In the genomic region with DNA sequence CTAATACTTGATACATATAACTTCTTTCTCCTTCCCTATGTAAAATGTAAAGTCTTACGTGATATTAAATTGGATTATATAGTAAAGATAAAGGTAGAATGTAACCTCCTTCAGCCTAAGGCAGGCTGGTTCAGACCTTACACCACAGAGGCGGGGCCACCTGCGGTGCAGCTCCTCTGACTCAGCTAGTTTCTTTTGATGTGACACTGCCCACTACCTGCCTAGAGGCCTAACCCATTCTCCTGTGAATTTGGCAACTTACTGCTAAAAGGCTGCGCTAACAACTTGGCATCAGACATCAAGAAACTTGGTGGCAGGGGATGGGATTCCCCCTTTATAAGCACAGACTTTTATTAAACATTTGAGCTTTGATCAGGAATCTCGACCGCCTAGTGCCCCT, we compare ENCODE assay signal across 16 mouse cellular contexts.
"Had no signal": no experiment of that assay in that cellular context is flagged by ENCODE, and none has a peak within 500 bp of the region (broad histone marks: within the 10 kb centered on the region; RNA-seq: fewer than 3 reads in every experiment).

No protein-coding gene starts in this region.

- H3K4me3 ChIP-seq: midbrain, embryonic 10.5 days; midbrain, embryonic 12.5 days; myocyte; neural tube, embryonic 13.5 days had no signal

- H3K36me3 ChIP-seq: midbrain, embryonic 10.5 days; midbrain, embryonic 12.5 days; neural tube, embryonic 13.5 days had no signal

- H3K27ac ChIP-seq: midbrain, embryonic 10.5 days; midbrain, embryonic 12.5 days; neural tube, embryonic 13.5 days had no signal

- H3K4me2 ChIP-seq: lung, embryonic 14.5 days; midbrain, embryonic 12.5 days; neural tube, embryonic 13.5 days had no signal

- DNase-seq: lung, adult 18-20 months; lung, embryonic 14.5 days; lung, postnatal 10 days; lung, postnatal 4 days; midbrain, embryonic 14.5 days; right cerebral cortex, postnatal 25 days; right cerebral cortex, postnatal 4 days; spleen, adult 18-20 months; thymus, adult 18-20 months; thymus, postnatal 14 days; thymus, postnatal 36 days had no signal

- H3K9me3 ChIP-seq: midbrain, embryonic 10.5 days; midbrain, embryonic 12.5 days; neural tube, embryonic 13.5 days had no signal

- H3K27me3 ChIP-seq: midbrain, embryonic 12.5 days; neural tube, embryonic 13.5 days had no signal

- ATAC-seq: midbrain, embryonic 16.5 days had no signal

- H3K9ac ChIP-seq: lung, embryonic 14.5 days; midbrain, embryonic 12.5 days; neural tube, embryonic 13.5 days had no signal

- H3K4me1 ChIP-seq: midbrain, embryonic 10.5 days; midbrain, embryonic 12.5 days; neural tube, embryonic 13.5 days had no signal
